Mouse (Mus musculus) megakaryocyte, embryonic 14.5 days (primary cell): ENCODE measurements around the gene Lacc1. TPM values are rescaled to one million over a fixed set of nuclear protein-coding genes. Genes with fewer than 3 reads are reported as not detected.

Experiments used
- H3K27me3 ChIP-seq: replicated peaks from 2 replicates; pipeline ENCODE3; 2012; ENCODE audit warnings: inconsistent platforms
- H3K36me3 ChIP-seq: replicated peaks from 2 replicates; pipeline ENCODE3; 2012; ENCODE audit warnings: low read length, inconsistent platforms, mixed read lengths
- H3K4me1 ChIP-seq: 2 replicates; pipeline ENCODE4 v1.6.1; 2012; ENCODE audit warnings: inconsistent platforms
- H3K4me3 ChIP-seq: replicated peaks from 2 replicates; pipeline ENCODE3; 2012; ENCODE audit warnings: moderate library complexity, mild to moderate bottlenecking, inconsistent platforms
- H3K9me3 ChIP-seq: 2 replicates; pipeline ENCODE4 v1.6.1; 2012; ENCODE audit warnings: inconsistent platforms
- FLI1 ChIP-seq: IDR thresholded peaks from 2 replicates; pipeline ENCODE4 v1.6.1; 2012; ENCODE audit warnings: low read length, inconsistent platforms, mixed read lengths
- GATA1 ChIP-seq: IDR thresholded peaks from 3 replicates; pipeline ENCODE4 v1.6.1; 2012; ENCODE audit warnings: mixed read lengths, low read length, inconsistent platforms, borderline replicate concordance
- polyA plus RNA-seq: library from polyadenylated mRNA; stranded (reverse); fragments of >175 nt; gene quantifications from 2 replicates; pipeline ENCODE4 v1.2.3, GENCODE M21; 2012; ENCODE audit warnings: low replicate concordance; ENCODE audit not compliant: insufficient read depth

The Lacc1 gene
- polyA plus RNA-seq, 1 experiment = 2.0 TPM

DNA sequence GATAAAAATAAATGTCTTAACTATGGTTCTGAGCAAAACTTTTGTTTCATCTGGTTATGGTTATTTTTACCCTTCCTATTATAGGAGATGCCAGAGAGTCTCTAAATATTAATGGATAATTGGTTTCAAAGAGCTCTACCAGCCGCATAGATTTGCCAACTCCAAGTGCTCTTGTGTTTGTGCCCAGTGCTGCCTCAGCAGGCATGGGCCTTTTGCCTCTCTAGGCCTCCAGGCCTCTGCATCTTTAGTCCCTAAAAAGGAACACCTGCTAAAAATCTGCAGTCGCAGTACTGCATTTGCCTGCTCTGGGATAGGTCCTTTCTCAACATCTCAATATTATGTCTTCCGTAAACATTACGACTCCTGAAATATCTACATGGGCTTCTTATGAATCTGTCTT, 55.5 kb downstream of the Lacc1 start:
- Histone ChIP-seq H3K27me3 (peaks cover 8% of the 10 kb centered on the region), H3K4me1 (peaks cover 13% of the 10 kb centered on the region)
- no peak for TF ChIP-seq FLI1
- no peak for TF ChIP-seq GATA1

DNA sequence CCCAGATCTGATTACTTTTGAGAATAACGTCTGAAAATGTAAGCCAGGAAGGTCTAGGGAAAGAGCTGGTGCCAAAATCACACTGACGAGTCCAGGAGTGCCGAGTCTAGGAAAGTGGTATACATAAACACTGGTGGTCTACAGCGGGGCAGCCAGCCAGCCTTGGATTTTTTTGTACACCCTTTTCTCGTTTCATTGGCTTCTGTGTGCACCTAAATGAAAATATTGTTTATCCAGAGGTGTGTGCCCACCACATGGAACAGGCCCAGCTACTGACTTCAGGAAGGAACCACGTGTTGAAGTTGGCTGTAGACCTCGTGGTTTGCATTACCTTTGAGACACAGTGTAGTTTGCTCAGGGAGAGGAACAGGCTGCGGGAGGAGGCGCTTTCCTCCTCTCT, 57.1 kb downstream of the Lacc1 start:
- no peak overlapping the region for H3K4me3 ChIP-seq
- no peaks in the 10 kb centered on the region for H3K9me3 ChIP-seq
- no peak for TF ChIP-seq GATA1
- no peak for TF ChIP-seq FLI1
- H3K36me3 ChIP-seq = no peaks in the 10 kb centered on the region
- H3K27me3 ChIP-seq = peaks cover 6% of the 10 kb centered on the region
- peaks cover 17% of the 10 kb centered on the region for H3K4me1 ChIP-seq

More for the DNA sequence above, 55.5 kb downstream of the Lacc1 start:
- H3K36me3 ChIP-seq = no peaks in the 10 kb centered on the region
- H3K4me3 ChIP-seq = no peak overlapping the region
- no peaks in the 10 kb centered on the region for H3K9me3 ChIP-seq

Other genes with a start within 250 kb of the Lacc1 start
- 1.2 TPM in 1 of 2 replicates, not detected in the other for gene Ccdc122, start 132 bp downstream of the Lacc1 start, polyA plus RNA-seq
- gene Enox1, start 119.9 kb upstream of the Lacc1 start, polyA plus RNA-seq = 0.13 TPM in 1 of 2 replicates, not detected in the other